13 mouse cellular contexts compared by ENCODE assay signal in genomic region chr4:57822641-57823040, GRCm38 (mm10).
"Had no signal": no experiment of that assay in that cellular context is flagged by ENCODE, and none has a peak within 500 bp of the region (broad histone marks: within the 10 kb centered on the region; RNA-seq: fewer than 3 reads in every experiment).

No protein-coding gene starts in this region.

- DNase-seq: kidney, adult 11 months; kidney, adult 9 months; lung, embryonic 14.5 days; lung, postnatal 14 days; right cerebral cortex, postnatal 14 days had no signal

- H3K36me3 ChIP-seq: liver, embryonic 15.5 days; midbrain, embryonic 12.5 days; neural tube, embryonic 13.5 days; stomach, embryonic 15.5 days had no signal

- H3K27me3 ChIP-seq: limb, embryonic 13.5 days; liver, embryonic 15.5 days; megakaryocyte, embryonic 14.5 days; neural tube, embryonic 13.5 days; stomach, embryonic 15.5 days had no signal

- H3K9me3 ChIP-seq: liver, embryonic 15.5 days; midbrain, embryonic 12.5 days; neural tube, embryonic 13.5 days; stomach, embryonic 15.5 days had no signal

- H3K4me1 ChIP-seq: liver, embryonic 15.5 days had no signal

- H3K9ac ChIP-seq: liver, embryonic 15.5 days; midbrain, embryonic 12.5 days; stomach, embryonic 15.5 days had no signal

- H3K4me3 ChIP-seq: limb, embryonic 13.5 days; liver, embryonic 15.5 days; megakaryocyte, embryonic 14.5 days; midbrain, embryonic 12.5 days; stomach, embryonic 15.5 days had no signal

- H3K4me2 ChIP-seq: liver, embryonic 11.5 days; liver, embryonic 15.5 days had no signal

- H3K27ac ChIP-seq: liver, embryonic 15.5 days; macrophage had no signal
